Mouse (Mus musculus) layer of hippocampus, adult 9-10 months (tissue): ENCODE data around the gene Slc25a33.

Source experiments
- DNase-seq: peaks from one replicate; pipeline ENCODE4 v3.0.0; 2022; ENCODE audit warnings: low spot score

The Slc25a33 gene

GRCm38 (mm10) chr4:149794966-149795477, 20.9 kb upstream of the Slc25a33 start:
- no peak for DNase-seq

GRCm38 (mm10) chr4:149794010-149794338, 19.9 kb upstream of the Slc25a33 start:
- no peak for DNase-seq

GRCm38 (mm10) chr4:149793156-149794009, 19.3 kb upstream of the Slc25a33 start:
- DNase-seq = no peak

- no peak for DNase-seq
Measured at GRCm38 (mm10) chr4:149792159-149792800, 18.2 kb upstream of the Slc25a33 start.

DNA sequence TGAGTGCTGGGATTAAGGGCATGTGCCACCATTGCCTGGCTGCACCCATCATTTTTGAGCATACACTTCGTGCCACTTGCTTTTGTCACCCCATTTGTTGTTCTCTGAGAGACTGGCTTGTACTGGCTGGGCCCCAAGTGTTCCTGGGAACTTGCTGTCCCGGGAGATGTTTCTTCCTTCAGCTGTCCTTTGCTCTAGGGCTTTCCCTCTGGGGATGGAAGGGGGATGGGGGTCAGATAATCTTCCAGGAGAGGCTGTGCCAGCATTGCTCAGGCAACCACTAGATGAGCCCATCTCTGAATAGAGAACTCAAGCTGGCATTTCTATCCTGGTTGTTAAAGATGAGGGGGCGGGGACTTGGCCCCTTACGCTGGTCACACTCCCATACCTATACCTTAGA, 17.4 kb upstream of the Slc25a33 start:
- DNase-seq = no peak

DNA sequence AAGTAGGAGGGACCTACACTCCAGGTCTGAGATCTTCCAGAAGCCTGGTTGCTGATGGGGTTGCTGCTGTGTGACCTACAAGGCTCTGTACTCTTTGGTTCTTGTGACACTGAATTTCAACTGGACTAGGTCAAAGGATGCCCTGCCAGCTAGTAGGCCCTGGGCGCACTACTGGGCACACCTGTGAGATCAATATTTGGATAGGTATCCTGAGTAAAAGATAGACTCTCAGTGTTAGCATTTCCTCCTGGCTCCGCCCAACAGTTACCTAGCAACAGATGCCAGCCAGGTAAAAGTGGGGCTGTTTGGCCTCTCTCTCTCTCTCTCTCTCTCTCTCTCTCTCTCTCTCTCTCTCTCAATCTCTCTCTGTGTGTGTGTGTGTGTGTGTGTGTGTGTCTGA, 16.9 kb upstream of the Slc25a33 start:
- no peak for DNase-seq

DNA sequence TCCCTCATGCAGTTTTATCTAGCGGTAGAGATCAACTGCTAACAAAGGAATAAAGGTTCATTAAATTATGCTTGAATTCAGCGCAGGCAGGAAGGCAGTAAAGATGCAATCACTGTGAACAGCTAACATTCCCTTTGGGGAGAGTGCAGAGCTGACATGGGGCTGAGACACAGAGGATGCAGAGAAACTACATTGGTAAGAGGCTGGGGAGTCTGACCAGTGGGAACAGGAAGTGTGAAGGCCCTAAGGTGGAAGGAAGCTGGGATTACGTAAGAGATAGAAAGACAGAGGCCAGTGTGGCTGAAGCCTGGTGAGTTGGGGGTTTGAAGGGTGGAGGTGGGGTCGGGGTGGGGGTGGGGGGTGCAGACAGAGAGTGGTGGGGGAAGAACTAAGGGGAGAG, 16.5 kb upstream of the Slc25a33 start:
- no peak for DNase-seq

DNA sequence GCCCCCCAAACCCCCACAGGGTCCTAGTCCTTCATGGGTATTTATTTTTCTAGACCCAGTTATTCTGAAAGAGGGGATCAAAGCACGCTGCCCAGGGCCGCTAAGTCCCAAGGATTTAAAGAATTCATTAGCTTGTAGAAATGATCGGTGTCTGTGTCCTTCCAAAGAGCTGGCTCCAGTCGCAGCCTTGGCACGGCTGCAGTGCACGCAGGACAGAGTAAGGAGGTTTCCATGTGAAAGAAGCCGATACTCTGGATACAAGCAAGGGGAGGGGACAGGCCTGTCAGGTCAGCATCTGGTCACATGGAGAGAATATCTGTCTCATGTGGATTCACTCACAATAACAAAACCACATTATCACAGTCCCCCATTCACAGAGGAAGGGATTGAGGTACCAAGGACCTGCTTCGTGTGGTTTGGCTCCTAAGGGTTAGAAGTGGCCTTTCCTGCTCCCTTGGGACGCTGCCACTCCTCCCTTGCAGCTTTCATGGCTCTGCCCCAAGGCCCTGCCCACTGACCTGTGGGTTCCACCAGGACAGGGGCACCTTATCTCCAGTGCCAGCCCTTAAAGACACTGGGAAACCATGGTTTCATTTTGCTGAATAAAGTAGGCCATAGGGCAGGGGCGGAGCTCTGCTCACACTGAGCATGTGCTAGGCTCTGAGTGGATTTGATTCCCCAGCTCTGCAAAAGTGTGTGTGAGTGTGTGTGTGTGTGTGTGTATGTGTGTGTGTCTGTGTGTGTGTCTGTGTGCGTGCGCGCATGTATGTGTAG, 15.5 kb upstream of the Slc25a33 start:
- no peak for DNase-seq

- no peak for DNase-seq
Measured at GRCm38 (mm10) chr4:149784901-149785300, 10.8 kb upstream of the Slc25a33 start.

DNA sequence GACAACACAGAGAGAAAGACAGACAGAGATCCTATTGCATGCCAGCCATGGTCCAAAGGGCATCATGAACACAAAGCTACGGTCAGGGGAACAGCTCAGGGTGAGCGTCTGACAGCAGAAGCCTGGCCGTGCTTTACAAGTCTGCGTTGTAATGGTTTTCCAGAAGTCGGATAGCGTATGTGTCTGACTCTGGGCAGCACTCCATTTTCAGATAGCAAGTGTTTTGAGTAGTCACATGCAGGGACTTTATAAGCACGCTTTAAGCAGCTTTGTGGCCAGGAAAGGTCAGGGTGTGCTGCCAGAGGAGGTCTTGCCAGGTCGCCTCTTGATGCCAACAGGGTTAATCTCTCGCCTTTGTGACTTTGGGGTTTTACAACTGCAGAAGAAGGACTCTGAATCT, 10.3 kb upstream of the Slc25a33 start:
- no peak for DNase-seq

DNA sequence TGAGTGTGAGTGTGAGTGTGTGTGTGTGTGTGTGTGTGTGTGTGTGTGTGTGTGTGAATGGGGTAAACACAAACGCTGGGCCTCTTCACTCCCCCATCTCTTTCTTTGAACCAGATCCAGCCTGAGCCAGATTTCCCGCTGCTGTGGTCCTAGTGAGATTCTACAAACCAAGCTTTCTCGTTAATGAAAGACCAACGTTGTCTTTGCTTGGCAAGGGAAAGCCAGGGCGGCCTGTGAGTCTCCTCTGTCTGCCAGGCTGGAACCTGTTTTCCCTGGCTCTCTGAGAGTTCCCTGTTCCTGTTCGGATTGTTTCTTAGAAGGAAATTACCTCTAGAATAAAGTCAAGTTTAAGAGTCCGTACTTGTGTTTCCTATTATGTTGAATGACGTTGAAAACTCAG, 8.9 kb upstream of the Slc25a33 start:
- no peak for DNase-seq

DNA sequence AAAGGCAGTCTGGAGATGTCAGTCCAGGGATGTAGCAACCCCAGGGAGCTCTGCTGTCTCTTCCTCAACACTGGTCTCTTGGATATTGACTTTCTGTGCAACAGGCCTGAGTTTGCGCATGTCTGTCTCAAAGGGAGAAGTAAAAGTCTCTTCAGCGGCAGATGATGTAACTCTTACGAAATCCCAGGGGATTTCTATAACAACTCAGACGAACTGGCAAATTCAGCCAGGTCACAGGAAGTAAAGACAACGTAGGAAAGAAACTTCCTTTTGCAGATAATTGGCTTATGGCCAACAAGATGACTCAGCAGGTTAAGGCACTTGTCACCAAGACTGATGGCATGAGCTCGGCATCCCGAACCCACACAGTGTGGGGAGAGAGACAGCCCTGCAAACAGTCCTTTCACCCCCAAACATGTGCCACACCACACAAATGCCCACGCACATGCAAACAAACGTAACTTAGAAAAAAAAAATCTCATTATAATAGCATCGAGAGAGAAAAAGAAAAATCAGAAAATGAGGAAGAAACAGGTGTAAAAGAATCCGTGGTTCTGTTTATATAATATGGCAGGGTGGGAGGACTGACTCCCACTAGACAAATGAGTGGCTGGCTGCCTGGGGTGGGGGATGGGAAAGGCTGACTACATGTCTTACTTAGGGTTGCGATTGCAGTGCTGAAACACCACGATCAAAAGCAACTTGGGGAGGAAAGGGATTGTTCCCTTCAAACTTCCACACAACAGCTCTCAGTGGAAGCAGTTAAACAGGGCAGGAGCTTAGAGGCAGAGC, 6.7 kb upstream of the Slc25a33 start:
- no peak for DNase-seq

GRCm38 (mm10) chr4:149779966-149780365, 5.9 kb upstream of the Slc25a33 start:
- no peak for DNase-seq

DNA sequence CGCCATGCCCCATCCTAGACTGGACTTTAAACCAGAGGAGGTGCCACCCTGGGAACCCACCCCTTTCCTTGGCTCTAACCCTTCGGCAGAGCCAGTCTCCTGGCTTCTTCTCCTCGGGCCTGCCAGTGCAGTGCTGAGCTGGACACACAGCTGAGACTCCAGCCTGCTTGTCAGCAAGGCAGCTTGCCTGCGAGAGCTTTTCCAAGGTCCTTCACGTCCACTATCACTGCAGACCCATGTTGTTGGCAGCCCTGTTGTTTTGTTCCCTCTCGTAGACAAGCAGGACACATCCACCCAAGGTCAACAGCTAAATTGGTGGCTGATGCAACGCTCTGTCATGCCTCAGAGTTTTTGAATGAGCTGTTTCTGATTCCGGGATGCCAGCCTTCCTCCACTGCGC, 3.0 kb upstream of the Slc25a33 start:
- no peak for DNase-seq

DNA sequence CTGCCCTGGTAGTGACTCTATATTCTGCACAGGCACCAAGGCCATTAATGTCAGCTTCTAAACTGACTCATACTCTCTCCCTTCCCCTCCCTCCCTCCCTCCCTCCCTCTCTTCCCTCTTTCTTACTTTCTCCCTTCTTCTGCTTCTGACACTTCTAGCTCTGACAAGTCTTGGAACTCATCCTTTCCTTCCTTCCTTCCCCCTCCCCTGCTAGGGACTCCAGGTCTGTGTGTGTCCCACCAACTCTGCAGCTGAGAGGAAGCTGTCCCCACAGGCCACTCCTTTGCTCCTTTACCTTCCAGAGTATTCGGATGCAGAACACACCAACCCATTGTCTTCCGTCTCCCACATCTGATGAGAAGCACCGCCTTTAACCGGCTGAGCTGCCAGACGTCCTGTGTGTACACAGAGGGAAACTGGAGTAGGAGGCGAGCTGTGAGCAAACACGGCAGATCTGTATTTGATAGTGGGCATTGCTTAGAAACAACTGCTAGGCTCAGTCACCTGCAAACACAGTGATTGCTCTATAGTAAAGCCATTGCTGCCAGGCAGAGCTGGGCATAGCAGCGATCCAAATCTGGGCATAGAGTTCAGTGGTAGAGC, 1.8 kb upstream of the Slc25a33 start:
- DNase-seq = no peak

- DNase-seq = no peak
Measured at GRCm38 (mm10) chr4:149775330-149775729, 1.3 kb upstream of the Slc25a33 start.

- no peak for DNase-seq
Measured at GRCm38 (mm10) chr4:149773408-149774093, 526 bp downstream of the Slc25a33 start.

DNA sequence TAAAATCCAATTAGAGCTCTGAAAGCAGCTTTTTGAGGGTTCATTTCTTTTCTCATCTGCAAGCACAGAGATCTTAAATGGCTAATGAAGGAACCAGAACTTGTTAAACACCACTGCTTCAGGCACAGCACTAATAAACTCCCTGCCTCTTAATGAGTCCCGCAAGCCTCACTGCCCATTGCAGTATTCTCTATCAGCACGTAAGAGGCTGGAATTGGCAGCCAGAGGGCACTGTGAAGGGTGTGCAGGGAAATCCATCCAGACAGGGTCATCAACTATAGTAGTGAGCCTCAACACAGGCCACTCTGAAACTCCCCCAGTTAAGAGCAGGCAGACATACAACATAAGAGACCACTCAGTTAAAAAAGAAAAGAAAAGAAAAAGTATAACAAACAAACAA, 1.7 kb downstream of the Slc25a33 start:
- no peak for DNase-seq

DNA sequence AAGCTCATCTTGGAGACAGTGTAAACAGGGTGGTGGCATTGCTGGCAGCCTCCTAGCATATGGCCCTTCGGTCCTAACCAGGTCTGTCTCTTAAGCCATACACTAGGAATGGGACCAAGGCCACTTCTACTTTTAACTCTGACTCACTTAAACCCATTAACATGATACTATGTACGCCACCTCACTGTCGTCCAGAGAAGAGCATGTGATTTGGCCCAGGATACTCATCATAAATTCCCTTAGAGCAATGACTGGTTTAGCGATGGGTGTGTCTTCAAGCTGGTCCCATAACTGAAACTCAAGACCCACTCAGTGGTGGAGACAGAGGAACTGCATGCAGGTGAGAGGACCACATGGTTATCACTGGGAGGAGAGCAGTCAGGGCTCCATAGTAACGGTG, 8.9 kb downstream of the Slc25a33 start:
- no peak for DNase-seq

- DNase-seq = no peak
Measured at GRCm38 (mm10) chr4:149763335-149763734, 10.7 kb downstream of the Slc25a33 start.

- DNase-seq = no peak
Measured at GRCm38 (mm10) chr4:149759517-149759916, 14.6 kb downstream of the Slc25a33 start.
